Mouse (Mus musculus) intestine, postnatal 0 days (tissue): Measurements from ENCODE around the gene Katnal1. TPM values are rescaled to one million over a fixed set of nuclear protein-coding genes. Genes with fewer than 3 reads are reported as not detected.

ENCODE experiments used
- ATAC-seq: fragments of 200-750 bp; cut with Nextera tagmentation; 2 replicates; pipeline ENCODE4 v1.8.0; 2017; ENCODE audit warnings: mild to moderate bottlenecking, moderate TSS enrichment, moderate library complexity
- H3K27ac ChIP-seq: fragments of 300-500 bp; sonication (generic); 2 replicates; pipeline ENCODE4 v1.5.1; 2014; ENCODE audit warnings: mild to moderate bottlenecking, low read depth, low read length, moderate library complexity
- H3K27me3 ChIP-seq: fragments of 300-500 bp; sonication (generic); replicated peaks from 2 replicates; pipeline ENCODE4 v1.6.1; 2014; ENCODE audit warnings: low read length, mixed read lengths; ENCODE audit not compliant: control insufficient read depth, insufficient read depth
- H3K36me3 ChIP-seq: fragments of 300-500 bp; sonication (generic); 2 replicates; pipeline ENCODE4 v1.6.1; 2014; ENCODE audit warnings: mild to moderate bottlenecking, moderate library complexity; ENCODE audit not compliant: control insufficient read depth, insufficient read depth
- H3K4me1 ChIP-seq: fragments of 300-500 bp; sonication (generic); replicated peaks from 2 replicates; pipeline ENCODE4 v1.6.1; 2014; ENCODE audit warnings: antibody characterized with exemption, low read length, mixed read lengths; ENCODE audit not compliant: control insufficient read depth, insufficient read depth
- H3K4me2 ChIP-seq: fragments of 300-500 bp; sonication (generic); replicated peaks from 2 replicates; pipeline ENCODE4 v1.6.1; 2014; ENCODE audit warnings: low read depth, mild to moderate bottlenecking, moderate library complexity
- H3K4me3 ChIP-seq: fragments of 300-500 bp; sonication (generic); 2 replicates; pipeline ENCODE4 v1.5.1; 2014; ENCODE audit warnings: low read depth, low read length
- H3K9ac ChIP-seq: fragments of 300-500 bp; sonication (generic); 2 replicates; pipeline ENCODE4 v1.6.1; 2014; ENCODE audit warnings: mild to moderate bottlenecking, low read depth, low read length
- H3K9me3 ChIP-seq: fragments of 300-500 bp; sonication (generic); 2 replicates; pipeline ENCODE4 v1.6.1; 2016; ENCODE audit warnings: mixed run types; ENCODE audit not compliant: control insufficient read depth
- CTCF ChIP-seq: sonication (generic); IDR thresholded peaks from 2 replicates; pipeline ENCODE4 v1.5.1; 2016; ENCODE audit warnings: low read depth, mild to moderate bottlenecking, control low read depth, antibody characterized with exemption, moderate library complexity
- WGBS: fragments of 180-500 bp; shearing (Covaris S2); extraction: QIAGEN DNeasy Blood & Tissue Kit; methylation state at CpG from one replicate; pipeline ENCODE4 v1.1.7; 2014; 5-methylcytosine and 5-hydroxymethylcytosine counted together
- polyA plus RNA-seq: library from polyadenylated mRNA; unstranded; fragments of >200 nt; fragmentation: Nextera tagmentation; extraction: Ambion mirVana; gene quantifications from 2 replicates; pipeline ENCODE4 v1.2.1, GENCODE M21; 2015

The Katnal1 gene
- polyA plus RNA-seq, 1 experiment from 2014 or later: 2.7 TPM

DNA sequence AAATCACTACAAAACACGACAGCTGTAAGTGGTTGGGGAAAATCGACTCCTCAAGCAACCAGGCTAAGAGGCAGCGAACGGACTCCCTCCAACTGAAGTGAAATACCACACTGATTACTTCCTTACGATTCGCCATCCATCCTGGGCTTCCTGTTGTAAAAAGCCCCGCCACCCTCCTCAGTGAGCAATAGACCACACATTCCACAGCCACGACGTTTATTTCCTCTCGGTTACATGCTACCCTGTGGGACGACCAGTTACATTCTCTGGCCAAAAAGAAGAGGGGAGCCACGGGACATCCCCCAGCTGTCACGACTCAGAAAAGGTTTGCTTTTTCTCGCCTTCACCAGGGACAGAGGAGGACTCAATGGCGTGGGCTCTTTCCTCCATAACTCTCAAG is 20.9 kb upstream of the Katnal1 start:
- no peaks in the 10 kb centered on the region for H3K27me3 ChIP-seq
- 44% methylated on average over 15 of the region's 15 CpGs for WGBS
- H3K4me2 ChIP-seq: no peak overlapping the region; the same call in 1 of the 2 replicates
- H3K4me3 ChIP-seq: no peak overlapping the region
- no peak overlapping the region for H3K27ac ChIP-seq
- H3K36me3 ChIP-seq: no peaks in the 10 kb centered on the region
- no peak for TF ChIP-seq CTCF
- no peaks in the 10 kb centered on the region for H3K9me3 ChIP-seq
- H3K4me1 ChIP-seq: no peaks in the 10 kb centered on the region
- H3K9ac ChIP-seq: no peak overlapping the region
- no peak for ATAC-seq

DNA sequence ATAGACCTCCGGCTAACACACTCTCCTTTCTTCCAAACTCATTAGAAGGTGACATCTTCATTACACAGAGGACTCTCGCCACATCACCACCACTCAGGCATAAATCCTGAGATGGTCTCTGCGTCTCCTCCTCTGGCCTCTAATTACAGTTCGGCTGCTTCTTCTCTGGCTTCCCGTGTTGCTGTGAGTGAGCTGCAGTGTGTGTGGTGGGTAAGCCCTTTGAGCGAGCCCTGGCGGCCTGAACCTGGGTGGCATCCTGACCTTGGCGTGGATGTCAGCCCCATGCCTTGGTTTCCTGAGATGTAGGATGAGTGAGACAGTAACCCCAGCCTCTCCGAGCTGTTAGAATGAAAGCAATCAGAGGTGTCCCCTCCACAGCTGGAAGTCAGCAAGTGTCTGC is 19.5 kb upstream of the Katnal1 start:
- H3K27me3 ChIP-seq: no peaks in the 10 kb centered on the region
- H3K36me3 ChIP-seq: no peaks in the 10 kb centered on the region
- no peaks in the 10 kb centered on the region for H3K9me3 ChIP-seq
- no peaks in the 10 kb centered on the region for H3K4me1 ChIP-seq
- ATAC-seq: no peak
- TF ChIP-seq CTCF: no peak
- H3K4me2 ChIP-seq: no peak overlapping the region
- H3K27ac ChIP-seq: no peak overlapping the region
- 80% methylated on average over 9 of the region's 9 CpGs for WGBS
- no peak overlapping the region for H3K4me3 ChIP-seq
- H3K9ac ChIP-seq: no peak overlapping the region

DNA sequence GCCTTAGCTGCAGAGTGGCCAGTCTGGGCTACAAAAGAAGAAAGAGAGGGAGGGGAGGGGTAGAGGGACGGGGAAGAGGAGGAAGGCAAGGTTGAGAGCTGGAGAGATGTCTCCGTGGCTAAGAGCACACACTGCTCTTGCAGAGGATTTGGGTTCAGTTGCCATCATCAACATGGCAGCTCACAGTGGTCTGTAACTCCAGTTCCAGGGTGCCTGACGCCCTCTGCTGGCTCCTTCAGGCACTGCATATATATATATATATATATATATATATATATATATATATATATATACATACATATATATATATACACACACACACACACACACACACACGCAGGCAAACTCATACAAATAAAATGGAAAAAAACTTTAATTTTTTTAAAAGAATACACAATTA is 18.3 kb upstream of the Katnal1 start:
- H3K27me3 ChIP-seq: no peaks in the 10 kb centered on the region
- H3K36me3 ChIP-seq: no peaks in the 10 kb centered on the region
- peak; percentile 32 for TF ChIP-seq CTCF
- 69% methylated on average over 4 of the region's 4 CpGs for WGBS
- H3K27ac ChIP-seq: no peak overlapping the region
- no peak for ATAC-seq
- no peaks in the 10 kb centered on the region for H3K9me3 ChIP-seq
- H3K4me1 ChIP-seq: no peaks in the 10 kb centered on the region
- no peak overlapping the region for H3K9ac ChIP-seq
- H3K4me3 ChIP-seq: no peak overlapping the region
- H3K4me2 ChIP-seq: no peak overlapping the region

DNA sequence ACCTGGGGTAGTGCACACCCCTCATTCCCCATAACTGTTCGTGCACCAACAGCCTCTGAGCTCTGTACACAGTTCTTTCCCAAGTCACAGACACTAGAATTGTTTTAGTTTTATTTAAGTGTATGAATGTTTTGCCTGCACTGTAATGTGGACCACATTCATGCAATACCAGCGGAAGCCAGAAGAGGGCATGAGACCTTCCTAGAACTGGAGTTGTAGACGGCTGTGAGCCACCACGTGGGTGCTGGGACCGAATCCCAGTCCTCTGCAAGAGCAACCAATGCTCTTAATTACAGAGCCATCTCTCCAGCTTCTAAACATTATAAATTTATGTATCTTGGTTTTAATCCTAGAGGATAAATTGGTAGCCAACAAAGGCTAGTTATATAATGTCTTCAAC is 17.7 kb upstream of the Katnal1 start:
- no peak for ATAC-seq
- H3K27me3 ChIP-seq: no peaks in the 10 kb centered on the region
- TF ChIP-seq CTCF: peak; percentile 60
- no peak overlapping the region for H3K4me2 ChIP-seq
- H3K4me1 ChIP-seq: no peaks in the 10 kb centered on the region
- no peak overlapping the region for H3K27ac ChIP-seq
- no peaks in the 10 kb centered on the region for H3K36me3 ChIP-seq
- H3K9ac ChIP-seq: no peak overlapping the region
- 75% methylated on average over 5 of the region's 5 CpGs for WGBS
- H3K4me3 ChIP-seq: no peak overlapping the region
- H3K9me3 ChIP-seq: no peaks in the 10 kb centered on the region

DNA sequence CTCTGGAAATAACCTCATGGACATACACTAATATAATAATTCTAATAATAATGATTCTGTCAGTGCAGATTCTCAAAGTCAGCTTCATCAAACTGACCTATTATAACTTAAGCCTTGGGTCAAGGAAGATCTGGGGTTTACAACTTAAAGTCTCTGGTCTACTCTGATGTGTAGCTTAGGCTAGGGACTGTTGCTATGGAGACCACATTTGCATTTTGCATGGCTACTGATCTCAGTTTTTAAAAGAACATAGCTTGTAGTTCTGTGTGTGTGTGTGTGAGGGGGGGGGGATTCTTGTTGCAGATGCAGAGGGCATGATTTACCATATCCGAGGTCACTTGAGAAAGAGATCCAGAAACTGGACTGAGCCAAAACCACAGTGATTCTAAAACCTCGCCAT is 16.6 kb upstream of the Katnal1 start:
- Histone ChIP-seq H3K9ac (no peak overlapping the region), H3K4me3 (no peak overlapping the region), H3K36me3 (no peaks in the 10 kb centered on the region), H3K27ac (no peak overlapping the region), H3K9me3 (no peaks in the 10 kb centered on the region), H3K27me3 (no peaks in the 10 kb centered on the region), H3K4me2 (no peak overlapping the region), H3K4me1 (no peaks in the 10 kb centered on the region)
- ATAC-seq: no peak
- TF ChIP-seq CTCF: no peak
- 67% methylated on average over 2 of the region's 2 CpGs for WGBS

DNA sequence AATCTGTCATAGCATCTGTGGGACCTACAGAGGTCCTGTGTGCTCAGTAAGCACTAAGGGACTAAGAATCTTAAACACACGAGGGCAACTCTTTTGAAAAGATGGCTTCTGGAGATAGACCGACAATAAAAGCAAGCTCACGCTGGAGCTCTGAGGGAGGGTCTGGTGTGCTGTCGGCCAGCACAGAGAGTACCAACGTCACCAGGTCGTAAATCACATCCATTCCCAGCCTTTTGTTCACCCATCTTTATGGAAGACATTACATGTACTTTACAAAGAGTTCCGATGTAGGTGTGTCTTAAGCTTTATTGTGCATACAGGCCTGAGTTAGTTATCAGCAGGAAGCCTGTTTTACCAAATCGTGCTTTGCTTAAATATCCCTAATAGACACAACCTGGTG is 14.9 kb upstream of the Katnal1 start:
- Histone ChIP-seq H3K9me3 (no peaks in the 10 kb centered on the region), H3K36me3 (no peaks in the 10 kb centered on the region), H3K9ac (no peak overlapping the region), H3K4me1 (no peaks in the 10 kb centered on the region), H3K4me2 (0 out of 2 replicates have a peak overlapping the region, but pooled peaks have one; percentile 9), H3K4me3 (no peak overlapping the region), H3K27ac (no peak overlapping the region), H3K27me3 (no peaks in the 10 kb centered on the region)
- TF ChIP-seq CTCF: no peak
- no peak for ATAC-seq
- 24% methylated on average over 8 of the region's 8 CpGs for WGBS

DNA sequence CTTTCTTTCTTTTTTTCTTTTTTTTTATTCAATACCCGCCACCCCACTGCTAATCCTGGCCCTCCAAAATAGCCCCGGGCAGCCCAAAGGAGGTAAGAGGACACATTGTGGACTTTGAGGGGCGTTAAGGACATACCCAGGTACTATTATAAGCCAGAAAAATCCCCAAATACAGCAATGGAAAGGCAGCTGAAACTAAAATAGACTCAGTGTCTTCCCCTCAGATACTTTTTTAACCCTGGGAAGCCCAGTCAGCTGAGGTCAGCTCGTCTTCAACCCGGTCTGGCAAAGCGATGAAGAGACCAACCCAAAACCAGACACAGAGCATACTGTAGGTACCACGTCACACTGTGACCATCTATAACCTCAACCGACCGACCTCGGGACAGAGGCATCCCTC is 14.3 kb upstream of the Katnal1 start:
- Histone ChIP-seq H3K36me3 (no peaks in the 10 kb centered on the region), H3K4me2 (no peak overlapping the region), H3K4me3 (no peak overlapping the region), H3K27ac (no peak overlapping the region), H3K27me3 (no peaks in the 10 kb centered on the region), H3K9ac (no peak overlapping the region), H3K4me1 (no peaks in the 10 kb centered on the region), H3K9me3 (no peaks in the 10 kb centered on the region)
- no peak for TF ChIP-seq CTCF
- 77% methylated on average over 10 of the region's 10 CpGs for WGBS
- ATAC-seq: no peak
